Mouse (Mus musculus) erythroblast, embryonic 14.5 days (primary cell): Measurements from ENCODE around the gene Rabgap1l. TPM values are rescaled to one million over a fixed set of nuclear protein-coding genes. Genes with fewer than 3 reads are reported as not detected.

Experiments used
- H3K27me3 ChIP-seq: 2 replicates; pipeline ENCODE4 v1.6.1; 2012; ENCODE audit warnings: inconsistent platforms; ENCODE audit not compliant: control insufficient read depth
- H3K36me3 ChIP-seq: 2 replicates; pipeline ENCODE4 v1.6.1; 2012; ENCODE audit warnings: mild to moderate bottlenecking, inconsistent platforms; ENCODE audit not compliant: control insufficient read depth
- H3K4me1 ChIP-seq: 2 replicates; pipeline ENCODE4 v1.6.1; 2012; ENCODE audit warnings: inconsistent platforms; ENCODE audit not compliant: control insufficient read depth
- H3K4me3 ChIP-seq: replicated peaks from 2 replicates; pipeline ENCODE3; 2012; ENCODE audit warnings: moderate library complexity, mild to moderate bottlenecking, inconsistent platforms
- H3K9me3 ChIP-seq: 2 replicates; pipeline ENCODE4 v1.6.1; 2012; ENCODE audit warnings: low read length, inconsistent platforms, mixed read lengths; ENCODE audit not compliant: control insufficient read depth
- GATA1 ChIP-seq: IDR thresholded peaks from 2 replicates; pipeline ENCODE4 v1.6.1; 2012; ENCODE audit warnings: low read length, inconsistent platforms, mixed read lengths
- TAL1 ChIP-seq: IDR thresholded peaks from 3 replicates; pipeline ENCODE4 v1.6.1; 2012; ENCODE audit warnings: low read length, inconsistent platforms, mixed read lengths
- polyA plus RNA-seq: library from polyadenylated mRNA; stranded (reverse); fragments of >175 nt; gene quantifications from 2 replicates; pipeline ENCODE4 v1.2.3, GENCODE M21; 2012

Gene Rabgap1l
- polyA plus RNA-seq, 1 experiment, result 1.0 TPM

GRCm38 (mm10) chr1:160238852-160239443 lies 554.1 kb downstream of the Rabgap1l start:
- H3K36me3 ChIP-seq, result peaks cover 14% of the 10 kb centered on the region
- H3K27me3 ChIP-seq, result no peaks in the 10 kb centered on the region
- no peak for TF ChIP-seq TAL1
- TF ChIP-seq GATA1, result no peak
- H3K9me3 ChIP-seq, result no peaks in the 10 kb centered on the region
- H3K4me1 ChIP-seq, result no peaks in the 10 kb centered on the region
- H3K4me3 ChIP-seq, result no peak overlapping the region

DNA sequence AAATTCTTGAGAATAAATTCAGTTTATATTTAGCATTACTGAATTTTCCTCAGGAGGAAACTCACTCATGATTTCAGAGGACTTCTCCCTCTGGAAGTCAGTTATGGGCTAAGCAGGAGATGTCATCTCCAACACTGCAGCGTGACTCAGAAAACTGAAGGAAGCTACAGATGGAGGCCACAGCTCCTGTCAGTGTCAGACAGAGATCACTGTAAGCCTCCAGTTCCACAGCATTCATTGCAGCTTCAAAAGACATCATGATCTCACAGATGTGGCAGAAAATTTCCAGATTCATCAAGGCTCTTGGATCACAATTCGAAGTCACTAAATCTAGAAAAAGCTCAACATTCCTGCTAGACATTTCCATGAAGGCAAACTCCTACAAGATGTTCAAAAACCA lies 555.0 kb downstream of the Rabgap1l start:
- H3K4me1 ChIP-seq, result no peaks in the 10 kb centered on the region
- no peaks in the 10 kb centered on the region for H3K27me3 ChIP-seq
- H3K9me3 ChIP-seq, result no peaks in the 10 kb centered on the region
- H3K4me3 ChIP-seq, result no peak overlapping the region
- peaks cover 14% of the 10 kb centered on the region for H3K36me3 ChIP-seq
- TF ChIP-seq TAL1, result no peak
- TF ChIP-seq GATA1, result no peak

DNA sequence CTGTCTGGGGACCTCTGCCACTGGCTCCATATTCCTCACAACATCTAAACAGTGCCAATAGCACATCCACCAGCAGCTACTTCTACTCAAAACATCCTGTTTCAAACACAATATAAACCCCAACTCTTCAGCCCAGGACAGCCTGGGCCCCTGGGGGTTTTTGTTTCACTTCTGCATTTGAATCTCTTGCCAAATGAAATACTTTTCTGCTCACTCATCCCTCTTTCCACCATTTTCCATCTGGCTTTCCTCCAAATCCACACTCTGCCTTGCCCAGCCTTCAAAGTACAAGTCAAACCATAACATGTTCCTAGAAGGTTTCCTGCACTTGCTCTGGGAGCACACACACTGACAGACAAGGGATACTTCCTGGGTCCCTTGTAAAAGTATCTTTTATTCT lies 559.1 kb downstream of the Rabgap1l start:
- H3K36me3 ChIP-seq, result peaks cover 10% of the 10 kb centered on the region
- H3K4me3 ChIP-seq, result no peak overlapping the region
- TF ChIP-seq GATA1, result no peak
- no peak for TF ChIP-seq TAL1
- H3K4me1 ChIP-seq, result peaks cover 2% of the 10 kb centered on the region; the same call in 1 of the 2 replicates
- no peaks in the 10 kb centered on the region for H3K27me3 ChIP-seq
- H3K9me3 ChIP-seq, result no peaks in the 10 kb centered on the region

GRCm38 (mm10) chr1:160232113-160232512 lies 560.9 kb downstream of the Rabgap1l start:
- Histone ChIP-seq H3K36me3 (peaks cover 6% of the 10 kb centered on the region), H3K27me3 (no peaks in the 10 kb centered on the region)
- TF ChIP-seq TAL1 (no peak), GATA1 (no peak)

DNA sequence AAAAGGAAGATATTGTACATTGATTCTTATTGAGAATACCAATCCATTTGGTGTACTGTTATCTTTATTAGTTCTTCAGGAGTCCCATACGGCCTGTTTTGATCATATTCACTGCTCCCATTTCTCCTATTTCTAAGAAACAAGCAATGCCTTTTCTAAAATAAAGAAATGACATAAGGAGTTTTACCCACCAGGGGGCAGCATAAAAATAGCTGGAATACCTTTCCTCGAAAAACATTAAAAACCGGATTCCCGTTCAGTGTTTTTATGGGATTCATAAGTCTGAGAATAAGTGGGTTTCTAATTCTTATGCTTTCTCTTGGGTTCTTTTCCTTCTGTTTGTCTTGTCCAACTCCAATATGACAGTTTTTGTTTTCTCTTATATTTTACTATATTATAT lies 562.0 kb downstream of the Rabgap1l start:
- TF ChIP-seq TAL1, result no peak
- TF ChIP-seq GATA1, result no peak
- H3K36me3 ChIP-seq, result peaks cover 10% of the 10 kb centered on the region
- H3K9me3 ChIP-seq, result no peaks in the 10 kb centered on the region
- peaks cover 8% of the 10 kb centered on the region for H3K4me1 ChIP-seq
- no peaks in the 10 kb centered on the region for H3K27me3 ChIP-seq
- H3K4me3 ChIP-seq, result no peak overlapping the region

More at GRCm38 (mm10) chr1:160232113-160232512, 560.9 kb downstream of the Rabgap1l start:
- H3K4me3 ChIP-seq, result no peak overlapping the region
- peaks cover 8% of the 10 kb centered on the region for H3K4me1 ChIP-seq
- H3K9me3 ChIP-seq, result no peaks in the 10 kb centered on the region

GRCm38 (mm10) chr1:160227850-160228249 lies 565.2 kb downstream of the Rabgap1l start:
- no peak for TF ChIP-seq GATA1
- Histone ChIP-seq H3K4me1 (peaks cover 8% of the 10 kb centered on the region), H3K36me3 (peaks cover 12% of the 10 kb centered on the region)

GRCm38 (mm10) chr1:160227196-160227595 lies 565.8 kb downstream of the Rabgap1l start:
- H3K27me3 ChIP-seq, result no peaks in the 10 kb centered on the region
- peaks cover 8% of the 10 kb centered on the region for H3K4me1 ChIP-seq
- TF ChIP-seq GATA1 (no peak), TAL1 (no peak)
- H3K9me3 ChIP-seq, result no peaks in the 10 kb centered on the region
- peaks cover 12% of the 10 kb centered on the region for H3K36me3 ChIP-seq
- H3K4me3 ChIP-seq, result no peak overlapping the region

More at GRCm38 (mm10) chr1:160227850-160228249, 565.2 kb downstream of the Rabgap1l start:
- Histone ChIP-seq H3K9me3 (no peaks in the 10 kb centered on the region), H3K27me3 (no peaks in the 10 kb centered on the region), H3K4me3 (no peak overlapping the region)

GRCm38 (mm10) chr1:160224093-160224492 lies 568.9 kb downstream of the Rabgap1l start:
- H3K4me3 ChIP-seq, result no peak overlapping the region
- no peak for TF ChIP-seq GATA1
- no peak for TF ChIP-seq TAL1
- H3K27me3 ChIP-seq, result no peaks in the 10 kb centered on the region
- H3K9me3 ChIP-seq, result no peaks in the 10 kb centered on the region
- peaks cover 6% of the 10 kb centered on the region for H3K4me1 ChIP-seq
- H3K36me3 ChIP-seq, result peaks cover 8% of the 10 kb centered on the region

DNA sequence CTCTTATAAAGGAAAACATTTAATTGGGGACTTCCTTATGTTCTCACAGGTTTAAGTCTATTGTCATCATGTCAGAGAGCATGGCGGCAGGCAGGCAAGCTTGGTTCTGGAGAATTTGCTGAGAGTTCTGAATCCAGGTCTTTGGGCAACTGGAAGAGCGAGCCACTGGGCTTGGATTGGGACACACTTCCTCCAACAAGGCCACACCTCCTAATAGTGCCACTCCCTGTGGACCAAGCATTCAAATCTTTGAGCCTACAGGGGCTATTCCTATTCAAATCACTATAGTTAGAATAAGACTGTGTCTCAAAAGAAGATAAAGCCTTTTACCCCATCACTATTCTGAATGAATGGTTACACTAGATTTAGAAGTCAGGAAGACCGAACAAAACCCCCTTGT lies 575.1 kb downstream of the Rabgap1l start:
- H3K9me3 ChIP-seq, result no peaks in the 10 kb centered on the region
- H3K36me3 ChIP-seq, result no peaks in the 10 kb centered on the region
- H3K4me1 ChIP-seq, result peaks cover 12% of the 10 kb centered on the region
- TF ChIP-seq TAL1, result no peak
- TF ChIP-seq GATA1, result no peak
- H3K27me3 ChIP-seq, result no peaks in the 10 kb centered on the region
- no peak overlapping the region for H3K4me3 ChIP-seq

GRCm38 (mm10) chr1:160214171-160214570 lies 578.8 kb downstream of the Rabgap1l start:
- H3K4me3 ChIP-seq, result peak overlapping the region; percentile 98
- no peaks in the 10 kb centered on the region for H3K9me3 ChIP-seq
- no peaks in the 10 kb centered on the region for H3K27me3 ChIP-seq
- H3K36me3 ChIP-seq, result peaks cover 7% of the 10 kb centered on the region
- H3K4me1 ChIP-seq, result peaks cover 35% of the 10 kb centered on the region
- no peak for TF ChIP-seq GATA1
- no peak for TF ChIP-seq TAL1
